Mouse (Mus musculus): ENCODE results near the gene Ubxn1. TPM values are rescaled to one million over a fixed set of nuclear protein-coding genes. Genes with fewer than 3 reads are reported as not detected.
"Not testable (repeated sequence)": the region's sequence is repeated elsewhere in the genome, so short reads cannot be mapped to it uniquely, and the experiment has no call there.

Ubxn1 gene
- polyA plus RNA-seq, 1 experiment = 101 TPM

DNA sequence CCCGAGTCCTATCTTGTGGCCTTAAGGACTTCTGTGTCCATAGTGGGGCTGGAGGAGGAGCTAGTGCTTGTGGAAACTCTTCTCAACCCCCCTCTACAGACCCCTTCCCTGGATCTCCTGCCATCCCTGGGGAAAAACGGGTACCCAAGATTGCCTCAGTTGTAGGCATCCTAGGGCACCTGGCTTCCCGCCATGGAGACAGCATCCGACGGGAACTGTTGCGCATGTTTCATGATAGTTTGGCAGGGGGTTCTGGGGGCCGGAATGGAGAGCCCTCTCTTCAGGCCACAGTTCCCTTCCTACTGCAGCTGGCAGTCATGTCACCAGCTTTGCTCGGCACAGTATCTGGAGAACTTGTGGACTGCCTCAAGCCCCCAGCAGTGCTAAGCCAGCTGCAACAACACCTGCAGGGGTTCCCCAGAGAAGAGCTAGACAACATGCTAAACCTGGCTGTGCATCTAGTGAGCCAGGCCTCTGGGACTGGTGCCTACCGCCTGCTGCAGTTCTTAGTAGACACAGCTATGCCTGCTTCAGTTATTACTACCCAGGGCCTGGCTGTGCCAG, 24.2 kb downstream of the Ubxn1 start:
- WGBS = 82% methylated on average over 9 of the region's 9 CpGs
- DNase-seq = no peak
- H3K4me1 ChIP-seq (ENCODE audit: control insufficient read depth, insufficient read depth, low read length) = peaks cover 9% of the 10 kb centered on the region; the same call in 1 of the 2 replicates
- H3K4me3 ChIP-seq (replicated peaks; ENCODE audit: extremely low read depth, low read depth, low read length) = no peak overlapping the region
- TF ChIP-seq POLR2A (IDR thresholded peaks at IDR 0.05; ENCODE audit: borderline replicate concordance, extremely low read depth, low read depth, low read length) (no peak), CTCF (IDR thresholded peaks at IDR 0.05; ENCODE audit: insufficient read depth, low read length) (no peak)

DNA sequence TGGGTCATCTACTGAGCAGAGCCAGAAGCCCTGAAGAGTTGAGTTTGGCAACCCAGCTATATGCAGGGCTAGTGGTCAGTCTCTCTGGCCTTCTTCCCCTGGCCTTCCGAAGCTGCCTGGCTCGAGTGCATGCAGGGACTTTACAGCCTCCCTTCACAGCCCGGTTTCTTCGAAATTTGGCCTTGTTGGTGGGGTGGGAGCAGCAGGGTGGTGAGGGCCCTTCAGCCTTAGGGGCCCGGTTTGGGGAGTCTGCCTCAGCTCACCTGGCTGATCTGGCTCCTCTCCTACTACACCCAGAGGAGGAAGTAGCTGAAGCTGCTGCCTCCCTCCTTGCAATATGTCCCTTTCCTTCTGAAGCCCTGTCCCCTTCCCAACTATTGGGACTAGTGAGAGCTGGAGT, 24.9 kb downstream of the Ubxn1 start:
- 77% methylated on average over 5 of the region's 5 CpGs for WGBS
- not testable (repeated sequence) for H3K4me3 ChIP-seq (replicated peaks; ENCODE audit: extremely low read depth, low read depth, low read length); DNase-seq; H3K4me1 ChIP-seq (ENCODE audit: control insufficient read depth, insufficient read depth, low read length)

DNA sequence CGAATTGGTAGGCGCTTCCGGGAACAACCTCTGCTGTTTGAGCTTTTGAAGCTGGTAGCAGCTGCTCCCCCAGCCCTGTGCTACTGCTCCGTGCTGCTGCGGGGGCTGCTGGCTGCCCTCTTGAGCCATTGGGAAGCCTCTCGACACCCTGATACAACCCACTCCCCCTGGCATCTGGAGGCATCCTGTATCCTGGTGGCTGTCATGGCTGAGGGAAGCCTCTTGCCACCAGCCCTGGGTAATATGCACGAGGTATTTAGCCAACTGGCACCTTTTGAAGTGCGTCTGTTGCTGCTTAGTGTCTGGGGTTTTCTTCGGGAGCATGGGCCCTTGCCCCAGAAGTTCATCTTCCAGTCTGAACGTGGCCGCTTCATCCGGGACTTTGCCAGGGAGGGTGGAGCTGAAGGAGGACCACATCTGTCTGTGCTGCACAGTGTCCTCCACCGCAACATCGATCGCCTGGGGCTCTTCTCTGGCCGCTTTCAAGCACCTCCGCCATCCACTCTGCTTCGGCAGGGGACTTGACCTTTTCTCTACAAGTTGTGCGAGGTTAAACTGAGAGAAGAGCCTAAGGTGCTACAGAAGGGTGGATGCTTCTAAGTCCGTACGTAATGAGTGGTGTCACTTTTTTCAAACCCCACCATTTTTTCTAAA, 26.0 kb downstream of the Ubxn1 start:
- peak; percentile 23 for DNase-seq
- 0 out of 2 replicates have a peak, but pooled peaks have one; percentile 13 for TF ChIP-seq POLR2A (IDR thresholded peaks at IDR 0.05; ENCODE audit: borderline replicate concordance, extremely low read depth, low read depth, low read length)
- 16% methylated on average over 21 of the region's 21 CpGs for WGBS
- not testable (repeated sequence) for H3K4me1 ChIP-seq (ENCODE audit: control insufficient read depth, insufficient read depth, low read length); H3K4me3 ChIP-seq (replicated peaks; ENCODE audit: extremely low read depth, low read depth, low read length)

DNA sequence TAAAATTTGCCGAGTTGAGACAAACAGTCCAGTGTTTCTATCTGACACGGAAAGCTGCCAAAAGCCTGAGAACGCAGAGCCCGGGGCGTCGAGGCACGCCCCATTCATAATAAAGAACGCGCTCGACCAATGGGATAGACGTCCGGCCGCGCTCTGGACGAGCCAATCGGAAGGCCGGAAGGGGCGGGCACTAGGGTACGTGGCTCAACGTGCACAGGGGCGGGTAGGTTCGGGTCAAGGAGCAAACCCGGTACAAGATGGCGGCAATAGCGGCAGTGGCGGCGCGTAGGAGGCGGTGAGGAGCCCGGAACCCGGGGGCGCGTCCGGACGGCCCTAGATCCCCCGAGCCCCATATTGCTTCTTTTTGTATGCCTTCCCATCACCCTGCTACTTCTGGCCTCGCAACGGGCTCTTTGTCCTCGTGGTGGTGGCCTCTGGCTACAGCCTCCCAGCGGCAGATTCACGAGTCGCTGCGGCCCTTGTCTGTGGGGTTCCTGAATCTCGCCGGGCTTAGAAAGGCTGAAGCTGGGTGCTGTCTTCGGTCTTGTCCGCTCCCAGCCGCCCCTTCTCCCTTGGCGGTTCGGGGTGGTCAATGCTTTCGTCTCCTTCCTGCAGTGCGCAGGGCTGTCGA, 26.7 kb downstream of the Ubxn1 start, which contains the start of gene Ganab:
Ganab (plus strand) TSS at position 207 of the 631 bp plus-strand sequence.
- no peak for TF ChIP-seq CTCF (IDR thresholded peaks at IDR 0.05; ENCODE audit: insufficient read depth, low read length)
- peak; percentile 87; the same call in 1 of the 2 replicates for TF ChIP-seq POLR2A (IDR thresholded peaks at IDR 0.05; ENCODE audit: borderline replicate concordance, extremely low read depth, low read depth, low read length)
- under 1% methylated on average over 50 of the region's 53 CpGs for WGBS
- peak within 1 kb of the TSS; percentile 97 for H3K4me3 ChIP-seq (replicated peaks; ENCODE audit: extremely low read depth, low read depth, low read length)
- H3K4me1 ChIP-seq (ENCODE audit: control insufficient read depth, insufficient read depth, low read length) = peaks cover 9% of the 10 kb centered on the region; the same call in 1 of the 2 replicates
- peak; percentile 92 for DNase-seq

DNA sequence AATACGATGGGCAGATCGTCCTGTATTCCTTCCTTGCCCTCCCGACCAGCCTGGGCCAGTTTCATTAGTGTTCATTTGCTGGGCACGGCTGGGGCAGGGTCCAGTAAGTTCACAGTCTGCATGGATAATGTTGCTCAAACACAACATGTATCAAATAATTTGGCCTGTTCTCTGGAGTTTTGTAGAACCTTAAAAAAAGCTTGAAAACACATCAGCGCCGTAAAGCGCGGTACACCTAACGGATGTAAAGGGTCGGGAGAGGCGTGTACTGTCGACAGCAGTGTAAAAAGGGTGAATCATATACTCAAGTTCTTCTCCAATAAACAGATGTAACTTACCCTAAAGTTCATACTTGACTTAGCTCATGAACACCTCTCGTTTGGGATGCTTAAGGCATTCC, 27.3 kb downstream of the Ubxn1 start:
- H3K4me3 ChIP-seq (replicated peaks; ENCODE audit: extremely low read depth, low read depth, low read length) = peak overlapping the region; percentile 97
- WGBS = under 1% methylated on average over 13 of the region's 13 CpGs
- peaks cover 9% of the 10 kb centered on the region; the same call in 1 of the 2 replicates for H3K4me1 ChIP-seq (ENCODE audit: control insufficient read depth, insufficient read depth, low read length)
- TF ChIP-seq CTCF (IDR thresholded peaks at IDR 0.05; ENCODE audit: insufficient read depth, low read length) (no peak), POLR2A (IDR thresholded peaks at IDR 0.05; ENCODE audit: borderline replicate concordance, extremely low read depth, low read depth, low read length) (no peak)
- DNase-seq = no peak

DNA sequence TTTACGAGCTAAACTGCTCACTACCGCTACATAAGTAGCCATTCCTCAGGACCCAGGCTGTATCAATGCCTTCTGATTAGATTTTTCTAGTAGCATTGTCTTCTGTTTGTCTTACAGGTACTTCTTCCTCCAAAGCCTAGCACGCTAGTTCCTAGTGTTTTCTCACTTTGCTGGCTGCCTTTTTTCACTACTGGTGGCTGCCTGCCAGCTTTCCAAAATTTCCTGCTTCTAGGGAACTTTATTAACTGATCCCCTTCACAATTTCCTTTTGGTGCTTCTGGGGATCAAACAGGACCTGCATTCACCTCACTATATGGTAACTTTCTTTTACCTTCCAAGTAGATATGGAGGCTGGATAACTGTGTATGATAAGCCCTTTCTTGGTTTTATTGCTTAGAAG, 27.8 kb downstream of the Ubxn1 start:
- WGBS = 27% methylated on average over 3 of the region's 3 CpGs
- peaks cover 9% of the 10 kb centered on the region; the same call in 1 of the 2 replicates for H3K4me1 ChIP-seq (ENCODE audit: control insufficient read depth, insufficient read depth, low read length)
- no peak for DNase-seq
- TF ChIP-seq POLR2A (IDR thresholded peaks at IDR 0.05; ENCODE audit: borderline replicate concordance, extremely low read depth, low read depth, low read length) (no peak), CTCF (IDR thresholded peaks at IDR 0.05; ENCODE audit: insufficient read depth, low read length) (no peak)
- H3K4me3 ChIP-seq (replicated peaks; ENCODE audit: extremely low read depth, low read depth, low read length) = no peak overlapping the region

DNA sequence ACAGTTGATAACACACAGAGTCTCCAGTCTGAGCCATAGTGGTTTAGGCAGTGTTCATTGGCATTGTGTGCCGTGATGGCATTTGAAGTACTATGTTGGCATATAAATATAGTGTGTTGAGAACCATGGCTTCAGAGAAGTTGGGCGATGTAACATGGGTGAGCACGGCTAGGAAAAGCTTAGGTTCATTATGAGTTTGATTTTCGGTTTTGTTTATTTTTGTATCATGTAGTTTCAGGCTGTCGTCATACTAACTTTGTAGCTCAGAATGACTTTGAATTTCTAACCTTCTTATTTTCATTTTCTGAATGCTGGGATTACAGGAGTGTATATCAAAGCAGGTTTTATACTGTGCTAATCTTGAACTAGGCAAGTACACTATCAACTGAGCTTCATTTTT, 32.1 kb downstream of the Ubxn1 start:
- 89% methylated on average over 5 of the region's 5 CpGs for WGBS
- no peak for TF ChIP-seq POLR2A (IDR thresholded peaks at IDR 0.05; ENCODE audit: borderline replicate concordance, extremely low read depth, low read depth, low read length)
- no peak for TF ChIP-seq CTCF (IDR thresholded peaks at IDR 0.05; ENCODE audit: insufficient read depth, low read length)
- H3K4me3 ChIP-seq (replicated peaks; ENCODE audit: extremely low read depth, low read depth, low read length) = no peak overlapping the region
- H3K4me1 ChIP-seq (ENCODE audit: control insufficient read depth, insufficient read depth, low read length) = peaks cover 5% of the 10 kb centered on the region; the same call in 1 of the 2 replicates
- no peak for DNase-seq

DNA sequence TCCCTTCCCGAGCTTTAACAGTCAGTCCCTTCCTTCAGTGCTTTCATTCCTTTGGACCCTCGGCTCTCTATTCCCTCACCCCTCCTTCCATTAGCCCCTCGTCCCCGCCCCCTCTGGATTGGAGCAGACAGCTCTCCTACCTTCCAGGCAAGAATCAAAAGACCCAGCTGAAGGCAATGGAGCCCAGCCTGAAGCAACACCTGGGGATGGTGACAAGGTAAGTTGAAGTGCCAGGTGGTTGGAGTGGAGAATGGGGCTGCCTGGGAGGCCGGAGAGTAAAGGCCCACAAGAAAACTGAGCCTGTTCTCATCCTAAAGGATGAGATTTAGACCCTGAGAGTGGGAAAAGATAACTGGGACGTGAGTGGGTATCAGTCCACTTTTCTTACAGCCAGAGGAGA, 37.2 kb downstream of the Ubxn1 start:
- Histone ChIP-seq H3K4me3 (replicated peaks; ENCODE audit: extremely low read depth, low read depth, low read length) (no peak overlapping the region), H3K4me1 (ENCODE audit: control insufficient read depth, insufficient read depth, low read length) (no peaks in the 10 kb centered on the region)
- DNase-seq = no peak
- TF ChIP-seq POLR2A (IDR thresholded peaks at IDR 0.05; ENCODE audit: borderline replicate concordance, extremely low read depth, low read depth, low read length) = no peak
- no peak for TF ChIP-seq CTCF (IDR thresholded peaks at IDR 0.05; ENCODE audit: insufficient read depth, low read length)
- 91% methylated on average over 6 of the region's 6 CpGs for WGBS

DNA sequence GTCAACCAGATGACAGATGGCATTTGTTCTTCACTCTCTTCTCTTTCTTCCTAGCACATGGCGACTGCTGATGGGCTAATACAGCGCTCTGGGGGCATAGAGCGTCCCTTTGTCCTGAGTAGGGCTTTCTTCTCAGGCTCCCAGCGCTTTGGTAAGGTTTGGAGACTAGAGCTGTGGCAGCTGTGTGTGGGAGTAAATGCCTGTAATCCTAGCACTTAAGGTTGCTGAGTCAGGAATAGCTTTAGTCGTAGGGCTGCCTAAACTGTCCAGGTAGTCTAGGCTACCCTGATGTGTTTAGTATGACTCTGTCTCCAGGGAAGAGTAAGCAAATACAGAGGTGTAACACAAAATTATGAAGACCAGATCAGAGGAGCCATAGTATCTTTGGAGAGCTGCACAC, 40.5 kb downstream of the Ubxn1 start:
- no peak for DNase-seq
- WGBS = 97% methylated on average over 5 of the region's 5 CpGs
- TF ChIP-seq CTCF (IDR thresholded peaks at IDR 0.05; ENCODE audit: insufficient read depth, low read length) (no peak), POLR2A (IDR thresholded peaks at IDR 0.05; ENCODE audit: borderline replicate concordance, extremely low read depth, low read depth, low read length) (no peak)
- Histone ChIP-seq H3K4me3 (replicated peaks; ENCODE audit: extremely low read depth, low read depth, low read length) (no peak overlapping the region), H3K4me1 (ENCODE audit: control insufficient read depth, insufficient read depth, low read length) (no peaks in the 10 kb centered on the region)

DNA sequence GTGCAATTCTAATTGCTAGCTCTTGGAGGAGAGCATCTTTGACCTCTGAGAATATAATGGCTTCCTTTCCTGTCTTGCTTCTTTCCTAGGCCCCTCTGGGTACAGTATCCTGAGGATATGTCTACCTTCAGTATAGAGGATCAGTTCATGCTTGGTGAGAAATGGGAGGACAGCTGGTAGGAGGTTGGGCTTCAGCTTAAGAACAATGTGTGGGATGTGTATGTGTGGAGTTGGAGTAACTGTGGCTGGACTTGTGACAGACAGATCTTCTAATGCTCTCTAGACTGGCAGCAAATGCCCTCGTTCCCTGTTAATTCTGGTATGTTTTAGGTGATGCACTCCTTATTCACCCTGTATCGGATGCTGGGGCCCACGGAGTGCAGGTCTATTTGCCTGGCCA, 42.9 kb downstream of the Ubxn1 start:
- no peak for TF ChIP-seq POLR2A (IDR thresholded peaks at IDR 0.05; ENCODE audit: borderline replicate concordance, extremely low read depth, low read depth, low read length)
- TF ChIP-seq CTCF (IDR thresholded peaks at IDR 0.05; ENCODE audit: insufficient read depth, low read length) = no peak
- Histone ChIP-seq H3K4me3 (replicated peaks; ENCODE audit: extremely low read depth, low read depth, low read length) (no peak overlapping the region), H3K4me1 (ENCODE audit: control insufficient read depth, insufficient read depth, low read length) (no peaks in the 10 kb centered on the region)
- WGBS = 96% methylated on average over 3 of the region's 3 CpGs
- DNase-seq = no peak

All from lung, adult 2 months (tissue).